Mouse (Mus musculus) stomach, postnatal 0 days (tissue): ENCODE data around the gene 1110017D15Rik. TPM values are rescaled to one million over a fixed set of nuclear protein-coding genes. Genes with fewer than 3 reads are reported as not detected.

Experiments used
- ATAC-seq: fragments of 200-750 bp; cut with Nextera tagmentation; 2 replicates; pipeline ENCODE4 v1.8.0; 2017; ENCODE audit not compliant: low FRiP score, low TSS enrichment
- DNase-seq: peaks from one replicate; pipeline ENCODE4 v3.0.0-alpha.2; 2016; ENCODE audit warnings: low spot score
- H3K27ac ChIP-seq: fragments of 300-500 bp; sonication (generic); replicated peaks from 2 replicates; pipeline ENCODE4 v1.5.1; 2014; ENCODE audit warnings: mild to moderate bottlenecking, control low read depth
- H3K27me3 ChIP-seq: fragments of 300-500 bp; sonication (generic); 2 replicates; pipeline ENCODE4 v1.6.1; 2014; ENCODE audit warnings: low read length; ENCODE audit not compliant: control insufficient read depth, insufficient read depth
- H3K36me3 ChIP-seq: fragments of 300-500 bp; sonication (generic); 2 replicates; pipeline ENCODE4 v1.6.1; 2014; ENCODE audit warnings: low read length, mixed read lengths; ENCODE audit not compliant: control insufficient read depth, insufficient read depth
- H3K4me1 ChIP-seq: fragments of 300-500 bp; sonication (generic); replicated peaks from 2 replicates; pipeline ENCODE4 v1.6.1; 2014; ENCODE audit warnings: antibody characterized with exemption; ENCODE audit not compliant: control insufficient read depth, insufficient read depth
- H3K4me2 ChIP-seq: fragments of 300-500 bp; sonication (generic); replicated peaks from 2 replicates; pipeline ENCODE4 v1.6.1; 2014; ENCODE audit warnings: low read depth, mild to moderate bottlenecking, control low read depth, moderate library complexity
- H3K4me3 ChIP-seq: fragments of 300-500 bp; sonication (generic); 2 replicates; pipeline ENCODE4 v1.5.1; 2014; ENCODE audit warnings: low read depth, low read length, control low read depth
- H3K9ac ChIP-seq: fragments of 300-500 bp; sonication (generic); 2 replicates; pipeline ENCODE4 v1.6.1; 2014; ENCODE audit warnings: mild to moderate bottlenecking, low read length, control low read depth, mixed read lengths
- H3K9me3 ChIP-seq: fragments of 300-500 bp; sonication (generic); 2 replicates; pipeline ENCODE4 v1.6.1; 2016; ENCODE audit warnings: low read length; ENCODE audit not compliant: control insufficient read depth
- CTCF ChIP-seq: IDR thresholded peaks from 2 replicates; pipeline ENCODE4 v1.5.1; 2016; ENCODE audit warnings: antibody characterized with exemption, low read depth, mild to moderate bottlenecking, moderate library complexity
- EP300 ChIP-seq: optimal IDR thresholded peaks from 2 replicates; pipeline ENCODE3; 2016; ENCODE audit warnings: antibody characterized with exemption
- WGBS: fragments of 180-500 bp; shearing (Covaris S2); extraction: QIAGEN DNeasy Blood & Tissue Kit; methylation state at CpG from one replicate; pipeline ENCODE4 v1.1.7; 2014; 5-methylcytosine and 5-hydroxymethylcytosine counted together
- polyA plus RNA-seq: library from polyadenylated mRNA; unstranded; fragments of >200 nt; fragmentation: Nextera tagmentation; extraction: Ambion mirVana; gene quantifications from 2 replicates; pipeline ENCODE4 v1.2.1, GENCODE M21; 2015

The 1110017D15Rik gene
- 0.51 and 0.53 TPM in 2 replicates for polyA plus RNA-seq

GRCm38 (mm10) chr4:41517233-41517632, at the start of gene 1110017D15Rik:
1110017D15Rik (minus strand) TSS chr4:41517333.
- ATAC-seq (no peak), DNase-seq (no peak)
- Histone ChIP-seq H3K4me2 (no peak within 1 kb of the TSS), H3K9me3 (no peaks in the 10 kb centered on the region), H3K36me3 (no peaks in the 10 kb centered on the region), H3K4me1 (no peaks in the 10 kb centered on the region), H3K9ac (no peak within 1 kb of the TSS), H3K27me3 (no peaks in the 10 kb centered on the region), H3K4me3 (no peak within 1 kb of the TSS), H3K27ac (no peak within 1 kb of the TSS)
- WGBS, result 75% methylated on average over 2 of the region's 2 CpGs
- TF ChIP-seq CTCF (no peak), EP300 (no peak)

GRCm38 (mm10) chr4:41566123-41566522, 49.0 kb upstream of the 1110017D15Rik start:
- ATAC-seq, result no peak
- H3K4me3 ChIP-seq, result no peak overlapping the region
- no peak overlapping the region for H3K27ac ChIP-seq
- H3K4me1 ChIP-seq, result peaks cover 4% of the 10 kb centered on the region
- H3K4me2 ChIP-seq, result no peak overlapping the region
- no peak for TF ChIP-seq CTCF
- WGBS, result 23% methylated on average over 3 of the region's 3 CpGs
- H3K9ac ChIP-seq, result no peak overlapping the region
- no peaks in the 10 kb centered on the region for H3K9me3 ChIP-seq
- no peak for DNase-seq
- no peaks in the 10 kb centered on the region for H3K27me3 ChIP-seq
- no peaks in the 10 kb centered on the region for H3K36me3 ChIP-seq

- H3K27ac ChIP-seq, result no peak overlapping the region
- H3K4me3 ChIP-seq, result no peak overlapping the region
- H3K4me1 ChIP-seq, result peaks cover 3% of the 10 kb centered on the region
- DNase-seq (no peak), ATAC-seq (no peak)
- H3K9ac ChIP-seq, result no peak overlapping the region
- no peaks in the 10 kb centered on the region for H3K36me3 ChIP-seq
- H3K27me3 ChIP-seq, result no peaks in the 10 kb centered on the region
- WGBS, result 82% methylated on average over 5 of the region's 5 CpGs
- TF ChIP-seq EP300, result no peak
- TF ChIP-seq CTCF, result no peak
- H3K4me2 ChIP-seq, result no peak overlapping the region
- H3K9me3 ChIP-seq, result no peaks in the 10 kb centered on the region
Measured at GRCm38 (mm10) chr4:41563297-41563696, 46.2 kb upstream of the 1110017D15Rik start.

- Histone ChIP-seq H3K27ac (no peak overlapping the region), H3K9ac (no peak overlapping the region), H3K9me3 (no peaks in the 10 kb centered on the region), H3K4me1 (no peaks in the 10 kb centered on the region), H3K27me3 (no peaks in the 10 kb centered on the region), H3K4me2 (no peak overlapping the region), H3K36me3 (no peaks in the 10 kb centered on the region), H3K4me3 (no peak overlapping the region)
- DNase-seq (no peak), ATAC-seq (no peak)
- no peak for TF ChIP-seq CTCF
- no peak for TF ChIP-seq EP300
- WGBS, result 55% methylated on average over 3 of the region's 3 CpGs
Measured at GRCm38 (mm10) chr4:41557092-41557491, 40.0 kb upstream of the 1110017D15Rik start.

- ATAC-seq (no peak), DNase-seq (no peak)
- no peak overlapping the region for H3K27ac ChIP-seq
- 34% methylated on average over 5 of the region's 5 CpGs for WGBS
- H3K4me3 ChIP-seq, result no peak overlapping the region
- H3K4me2 ChIP-seq, result no peak overlapping the region
- H3K36me3 ChIP-seq, result no peaks in the 10 kb centered on the region
- no peaks in the 10 kb centered on the region for H3K9me3 ChIP-seq
- no peak overlapping the region for H3K9ac ChIP-seq
- TF ChIP-seq EP300 (no peak), CTCF (no peak)
- H3K4me1 ChIP-seq, result no peaks in the 10 kb centered on the region
- no peaks in the 10 kb centered on the region for H3K27me3 ChIP-seq
Measured at GRCm38 (mm10) chr4:41556311-41556953, 39.3 kb upstream of the 1110017D15Rik start.

GRCm38 (mm10) chr4:41554994-41555663, 38.0 kb upstream of the 1110017D15Rik start:
- no peak overlapping the region for H3K4me2 ChIP-seq
- H3K4me1 ChIP-seq, result no peaks in the 10 kb centered on the region
- no peak overlapping the region for H3K9ac ChIP-seq
- WGBS, result 61% methylated on average over 14 of the region's 14 CpGs
- H3K27ac ChIP-seq, result no peak overlapping the region
- no peaks in the 10 kb centered on the region for H3K36me3 ChIP-seq
- TF ChIP-seq EP300, result no peak
- no peak for TF ChIP-seq CTCF
- no peak overlapping the region for H3K4me3 ChIP-seq
- no peaks in the 10 kb centered on the region for H3K27me3 ChIP-seq
- no peaks in the 10 kb centered on the region for H3K9me3 ChIP-seq
- DNase-seq (no peak), ATAC-seq (no peak; the same call in 1 of the 2 replicates)
